17 mouse cellular contexts compared by ENCODE assay signal in the genomic region with DNA sequence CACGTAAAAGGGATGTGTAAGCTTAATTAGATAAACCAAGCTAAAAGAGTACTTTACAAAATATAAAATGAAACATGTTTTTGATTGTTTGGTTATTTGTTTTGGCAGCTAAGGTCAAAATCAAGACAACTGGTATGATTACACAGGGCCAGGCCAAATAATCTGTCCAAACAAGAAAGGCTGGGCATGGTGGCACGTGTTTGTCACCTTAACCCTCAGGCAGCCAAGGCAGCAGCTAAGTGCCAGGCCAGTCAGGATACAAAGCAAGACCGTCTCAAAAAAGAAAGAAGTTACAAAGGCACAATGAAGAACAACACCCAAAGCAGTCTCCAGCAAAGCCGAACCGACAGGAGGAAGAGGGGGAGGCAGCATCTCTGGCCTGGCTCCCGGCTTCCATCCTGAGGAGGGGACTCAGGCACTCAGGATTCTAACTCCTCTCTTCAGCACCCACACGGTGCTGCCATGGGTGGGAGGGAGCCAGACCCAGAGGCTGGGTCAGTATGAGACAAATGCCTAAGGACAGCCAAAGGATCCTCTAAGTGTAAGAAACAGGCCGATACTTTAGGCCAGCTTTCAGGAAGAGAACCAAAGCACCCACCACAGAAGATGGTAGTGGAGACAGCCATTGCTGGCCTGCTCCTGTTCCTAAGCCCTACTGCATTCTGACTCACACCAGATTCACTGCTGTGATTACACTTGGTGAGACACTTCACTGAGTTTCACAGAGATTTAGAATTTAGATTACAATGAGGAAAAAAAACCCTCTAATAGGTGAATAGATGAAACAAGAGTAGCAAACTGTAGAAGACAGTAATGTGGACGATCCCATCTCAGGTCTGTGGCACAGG. TPM values are rescaled to one million over a fixed set of nuclear protein-coding genes. Genes with fewer than 3 reads are reported as not detected.
A peak's percentile ranks its signal among the peaks of the same experiment; 100 is the strongest.
DNase-seq lines count a peak whose midpoint lies in the region; ATAC-seq and TF ChIP-seq lines count a peak whose summit lies in the region.
"Had no signal": no experiment of that assay in that cellular context is flagged by ENCODE, and none has a peak within 500 bp of the region (broad histone marks: within the 10 kb centered on the region; RNA-seq: fewer than 3 reads in every experiment).

No protein-coding gene starts in this region.

- no peak overlapping the region for H3K4me2 ChIP-seq in hindbrain, postnatal 0 days (ENCODE audit: low read depth, low read length)
- H3K4me2 ChIP-seq in hindbrain, embryonic 11.5 days (replicated peaks; ENCODE audit: low read depth, low read length): no peak overlapping the region
- H3K4me2 ChIP-seq in neural tube, embryonic 15.5 days: no peak overlapping the region
- no peak overlapping the region for H3K4me2 ChIP-seq in embryonic facial prominence, embryonic 15.5 days (replicated peaks)
- H3K4me2 ChIP-seq: forebrain, embryonic 12.5 days; intestine, embryonic 15.5 days; liver, embryonic 15.5 days; neural tube, embryonic 13.5 days; stomach, embryonic 15.5 days had no signal

- H3K4me1 ChIP-seq in heart, adult 2 months (ENCODE audit: control insufficient read depth, insufficient read depth, low read length): peaks cover 44% of the 10 kb centered on the region
- peaks cover 30% of the 10 kb centered on the region for H3K4me1 ChIP-seq in hindbrain, postnatal 0 days (ENCODE audit: insufficient read depth, low read length)
- H3K4me1 ChIP-seq in hindbrain, embryonic 11.5 days (replicated peaks; ENCODE audit: control insufficient read depth, insufficient read depth, low read length): no peaks in the 10 kb centered on the region
- H3K4me1 ChIP-seq in neural tube, embryonic 15.5 days: peaks cover 43% of the 10 kb centered on the region
- H3K4me1 ChIP-seq in embryonic facial prominence, embryonic 15.5 days: peaks cover 36% of the 10 kb centered on the region

- H3K27me3 ChIP-seq in heart, adult 2 months (ENCODE audit: control insufficient read depth, insufficient read depth, low read length): no peaks in the 10 kb centered on the region
- no peaks in the 10 kb centered on the region for H3K27me3 ChIP-seq in hindbrain, postnatal 0 days (ENCODE audit: insufficient read depth, low read length)
- H3K27me3 ChIP-seq in hindbrain, embryonic 11.5 days (ENCODE audit: control insufficient read depth, insufficient read depth, low read length): no peaks in the 10 kb centered on the region
- H3K27me3 ChIP-seq in neural tube, embryonic 15.5 days (replicated peaks): no peaks in the 10 kb centered on the region
- H3K27me3 ChIP-seq in embryonic facial prominence, embryonic 15.5 days: no peaks in the 10 kb centered on the region
- H3K27me3 ChIP-seq: forebrain, embryonic 12.5 days; intestine, embryonic 15.5 days; liver, embryonic 15.5 days; neural tube, embryonic 13.5 days; stomach, embryonic 15.5 days had no signal

- intact Hi-C loops in heart, adult 2 months (cut with DNase I): no loop called here

- H3K9me3 ChIP-seq in hindbrain, postnatal 0 days (ENCODE audit: low read length): no peaks in the 10 kb centered on the region
- no peaks in the 10 kb centered on the region for H3K9me3 ChIP-seq in hindbrain, embryonic 11.5 days (ENCODE audit: control insufficient read depth, low read length)
- no peaks in the 10 kb centered on the region for H3K9me3 ChIP-seq in neural tube, embryonic 15.5 days (replicated peaks)
- no peaks in the 10 kb centered on the region for H3K9me3 ChIP-seq in embryonic facial prominence, embryonic 15.5 days (replicated peaks)
- H3K9me3 ChIP-seq: forebrain, embryonic 12.5 days; intestine, embryonic 15.5 days; liver, embryonic 15.5 days; neural tube, embryonic 13.5 days; stomach, embryonic 15.5 days had no signal

- peak overlapping the region; percentile 20; the same call in 1 of the 2 replicates for H3K9ac ChIP-seq in heart, adult 2 months (ENCODE audit: low read depth, low read length)
- no peak overlapping the region for H3K9ac ChIP-seq in hindbrain, postnatal 0 days (replicated peaks; ENCODE audit: low read length)
- no peak overlapping the region for H3K9ac ChIP-seq in hindbrain, embryonic 11.5 days (ENCODE audit: low read depth, low read length)
- no peak overlapping the region for H3K9ac ChIP-seq in neural tube, embryonic 15.5 days (replicated peaks)
- H3K9ac ChIP-seq in embryonic facial prominence, embryonic 15.5 days: no peak overlapping the region
- H3K9ac ChIP-seq: forebrain, embryonic 12.5 days; intestine, embryonic 15.5 days; liver, embryonic 15.5 days; neural tube, embryonic 13.5 days; stomach, embryonic 15.5 days had no signal

- DNase-seq in heart, adult 2 months: no peak
- no peak for DNase-seq in heart, adult 11 months
- DNase-seq in hindbrain, postnatal 0 days (ENCODE audit: low spot score): no peak
- DNase-seq in hindbrain, embryonic 11.5 days (ENCODE audit: low spot score): no peak
- DNase-seq in neural tube, embryonic 10.5 days (ENCODE audit: extremely low spot score, low spot score): no peak
- DNase-seq in adrenal gland, postnatal 36 days: no peak
- DNase-seq: gastrocnemius, postnatal 36 days; midbrain, embryonic 14.5 days; right cerebral cortex, postnatal 14 days had no signal

- no peak for TF ChIP-seq CTCF in heart, adult 2 months (IDR thresholded peaks at IDR 0.05)
- no peak for TF ChIP-seq CTCF in hindbrain, postnatal 0 days (IDR thresholded peaks at IDR 0.05; ENCODE audit: low read depth)

- H3K36me3 ChIP-seq in heart, adult 2 months (ENCODE audit: control insufficient read depth, insufficient read depth, low read length): peaks cover 14% of the 10 kb centered on the region
- no peaks in the 10 kb centered on the region for H3K36me3 ChIP-seq in hindbrain, postnatal 0 days (ENCODE audit: insufficient read depth, low read length)
- H3K36me3 ChIP-seq in hindbrain, embryonic 11.5 days (ENCODE audit: control insufficient read depth, insufficient read depth, low read length): no peaks in the 10 kb centered on the region
- H3K36me3 ChIP-seq in neural tube, embryonic 15.5 days: no peaks in the 10 kb centered on the region
- H3K36me3 ChIP-seq in embryonic facial prominence, embryonic 15.5 days: no peaks in the 10 kb centered on the region
- H3K36me3 ChIP-seq: forebrain, embryonic 12.5 days; intestine, embryonic 15.5 days; liver, embryonic 15.5 days; neural tube, embryonic 13.5 days; stomach, embryonic 15.5 days had no signal

- peak overlapping the region; percentile 49 for H3K27ac ChIP-seq in heart, adult 2 months
- H3K27ac ChIP-seq in hindbrain, postnatal 0 days: peak overlapping the region; percentile 20; the same call in 1 of the 2 replicates
- no peak overlapping the region for H3K27ac ChIP-seq in hindbrain, embryonic 11.5 days (ENCODE audit: low read depth, low read length)
- H3K27ac ChIP-seq in neural tube, embryonic 15.5 days (replicated peaks): peak overlapping the region; percentile 51; the same call in 1 of the 2 replicates
- 0 out of 2 replicates have a peak overlapping the region, but pooled peaks have one; percentile 2 for H3K27ac ChIP-seq in embryonic facial prominence, embryonic 15.5 days (replicated peaks)
- H3K27ac ChIP-seq: forebrain, embryonic 12.5 days; intestine, embryonic 15.5 days; liver, embryonic 15.5 days; macrophage; neural tube, embryonic 13.5 days; stomach, embryonic 15.5 days had no signal

- TF ChIP-seq EP300 in heart, adult 2 months (IDR thresholded peaks at IDR 0.05; ENCODE audit: insufficient read depth, low read depth, low read length): no peak

- 0 out of 2 replicates have a peak, but pooled peaks cover 2% of the 10 kb centered on the region for H3K79me2 ChIP-seq in heart, adult 2 months (replicated peaks; ENCODE audit: control insufficient read depth, insufficient read depth, low read length)

- H3K4me3 ChIP-seq in heart, adult 2 months: no peak overlapping the region
- H3K4me3 ChIP-seq in hindbrain, postnatal 0 days (ENCODE audit: low read length): no peak overlapping the region
- H3K4me3 ChIP-seq in hindbrain, embryonic 11.5 days (ENCODE audit: low read depth, low read length): no peak overlapping the region
- H3K4me3 ChIP-seq in neural tube, embryonic 15.5 days (replicated peaks): no peak overlapping the region
- H3K4me3 ChIP-seq in embryonic facial prominence, embryonic 15.5 days (replicated peaks): no peak overlapping the region
- H3K4me3 ChIP-seq: forebrain, embryonic 12.5 days; intestine, embryonic 15.5 days; liver, embryonic 15.5 days; neural tube, embryonic 13.5 days; stomach, embryonic 15.5 days had no signal

- WGBS in heart, adult 2 months: 26% methylated on average over 9 of the region's 9 CpGs
- 43% methylated on average over 9 of the region's 9 CpGs for WGBS in hindbrain, postnatal 0 days
- WGBS in hindbrain, embryonic 11.5 days: 73% methylated on average over 9 of the region's 9 CpGs
- 61% methylated on average over 9 of the region's 9 CpGs for WGBS in neural tube, embryonic 15.5 days
- 49% methylated on average over 9 of the region's 9 CpGs for WGBS in embryonic facial prominence, embryonic 15.5 days

- no peak for ATAC-seq in hindbrain, postnatal 0 days
- ATAC-seq in hindbrain, embryonic 11.5 days (ENCODE audit: low FRiP score): no peak
- no peak for ATAC-seq in neural tube, embryonic 15.5 days (ENCODE audit: low FRiP score)
- no peak for ATAC-seq in embryonic facial prominence, embryonic 15.5 days (ENCODE audit: insufficient number of reproducible peaks, low FRiP score, low TSS enrichment, low read depth)
- ATAC-seq: intestine, embryonic 15.5 days had no signal

- TF ChIP-seq POLR2A in heart, adult 2 months (IDR thresholded peaks at IDR 0.05; ENCODE audit: insufficient read depth, low read depth, low read length): no peak

RNA-seq across cellular contexts. Expression of a gene that starts 51.5 kb away (rescaled TPM):
- 10 to 100 TPM; 11.0 to 12.9 TPM for total RNA-seq in heart, adult 2 months (2021)
- 11.6 and 14.3 TPM in 2 replicates for polyA plus RNA-seq in heart, adult 2 months (2012; rRNA removed)
- 16.2 and 16.9 TPM in 2 replicates for total RNA-seq in hindbrain, postnatal 0 days (2014; rRNA removed)
- 15.1 and 17.2 TPM in 2 replicates for polyA plus RNA-seq in hindbrain, postnatal 0 days (2015; fragmentation: Nextera tagmentation; extraction: Ambion mirVana)
- 9.9 and 11.1 TPM in 2 replicates for polyA plus RNA-seq in hindbrain, embryonic 11.5 days (2014; fragmentation: Nextera tagmentation; extraction: Ambion mirVana)
- 18.4 and 20.7 TPM in 2 replicates for polyA plus RNA-seq in neural tube, embryonic 15.5 days (2015; fragmentation: Nextera tagmentation; extraction: Ambion mirVana)
- 30.2 and 33.5 TPM in 2 replicates for polyA plus RNA-seq in embryonic facial prominence, embryonic 15.5 days (2015; fragmentation: Nextera tagmentation; extraction: Ambion mirVana)
- total RNA-seq in adrenal gland, postnatal 36 days (2021): 10 to 100 TPM; 25.0 to 31.2 TPM
